Mouse (Mus musculus): ENCODE data around the gene Pgbd5. TPM values are rescaled to one million over a fixed set of nuclear protein-coding genes. Genes with fewer than 3 reads are reported as not detected.

Gene Pgbd5
- polyA plus RNA-seq, 1 experiment: 0.13 TPM

DNA sequence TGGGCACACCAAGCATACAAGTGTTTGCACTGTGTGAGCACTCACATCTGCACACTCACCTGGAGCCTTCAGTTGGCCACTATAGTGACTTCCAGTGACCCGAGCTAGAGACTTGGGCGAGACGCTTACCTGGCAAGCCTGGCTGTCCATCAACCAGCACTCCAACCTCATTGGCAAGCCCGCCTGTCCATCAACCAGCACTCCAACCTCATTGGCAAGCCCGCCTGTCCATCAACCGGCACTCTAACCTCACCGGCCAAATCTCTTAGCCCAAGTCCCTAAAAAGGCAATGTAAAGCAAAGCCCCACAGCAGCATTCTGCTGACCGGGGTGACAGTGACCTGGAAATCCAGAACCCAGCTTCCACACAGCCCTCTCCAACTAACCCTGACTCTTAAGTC, 24.5 kb downstream of the Pgbd5 start:
- Histone ChIP-seq H3K27me3 (replicated peaks) (peaks cover 54% of the 10 kb centered on the region), H3K4me1 (no peaks in the 10 kb centered on the region), H3K36me3 (replicated peaks; ENCODE audit: low read length) (no peaks in the 10 kb centered on the region), H3K4me3 (replicated peaks) (no peak overlapping the region), H3K9me3 (no peaks in the 10 kb centered on the region)
- TF ChIP-seq GATA1 (IDR thresholded peaks at IDR 0.05; ENCODE audit: borderline replicate concordance, low read length): no peak
- TF ChIP-seq FLI1 (IDR thresholded peaks at IDR 0.05; ENCODE audit: low read length): no peak

DNA sequence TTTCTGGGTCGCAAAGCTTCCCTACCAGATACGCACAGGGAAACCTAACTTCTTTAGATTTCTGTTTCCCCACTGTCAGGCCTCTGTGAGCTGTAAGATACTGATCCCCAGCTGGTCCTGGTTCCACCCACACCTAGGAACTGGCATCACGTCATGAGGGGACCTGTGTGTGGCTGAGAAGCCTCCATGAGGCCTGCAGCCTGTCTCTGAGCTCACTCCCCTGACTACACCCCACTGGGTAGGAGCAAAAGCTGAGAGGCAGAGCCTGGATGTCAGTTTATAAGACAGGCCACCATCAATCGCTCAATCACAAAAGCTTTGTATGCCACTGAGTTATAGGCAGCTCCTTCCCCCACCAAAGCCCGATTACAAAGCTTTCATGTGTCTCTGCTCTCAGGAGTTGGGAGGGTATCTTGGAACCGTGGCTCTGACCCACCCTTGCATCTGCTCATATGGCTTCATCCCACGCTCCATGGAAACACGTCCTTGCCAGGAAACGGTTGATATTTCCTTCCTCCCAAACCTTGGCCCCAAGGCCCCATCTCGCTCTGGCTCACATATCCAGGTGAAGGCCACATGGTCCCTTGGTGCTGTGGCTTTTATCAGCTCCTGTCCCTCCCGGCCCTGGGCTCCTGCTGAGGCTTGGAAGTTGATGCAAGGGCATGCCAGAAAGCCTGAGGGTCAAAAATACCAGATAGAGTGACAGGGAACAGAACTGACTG, 26.1 kb downstream of the Pgbd5 start:
- Histone ChIP-seq H3K9me3 (no peaks in the 10 kb centered on the region), H3K27me3 (replicated peaks) (peaks cover 50% of the 10 kb centered on the region), H3K36me3 (replicated peaks; ENCODE audit: low read length) (no peaks in the 10 kb centered on the region), H3K4me3 (replicated peaks) (no peak overlapping the region), H3K4me1 (no peaks in the 10 kb centered on the region)
- TF ChIP-seq GATA1 (IDR thresholded peaks at IDR 0.05; ENCODE audit: borderline replicate concordance, low read length): no peak
- no peak for TF ChIP-seq FLI1 (IDR thresholded peaks at IDR 0.05; ENCODE audit: low read length)

GRCm38 (mm10) chr8:124412496-124413243, 26.8 kb downstream of the Pgbd5 start:
- no peak for TF ChIP-seq GATA1 (IDR thresholded peaks at IDR 0.05; ENCODE audit: borderline replicate concordance, low read length)
- TF ChIP-seq FLI1 (IDR thresholded peaks at IDR 0.05; ENCODE audit: low read length): no peak
- no peaks in the 10 kb centered on the region for H3K9me3 ChIP-seq
- H3K4me3 ChIP-seq (replicated peaks): no peak overlapping the region
- no peaks in the 10 kb centered on the region for H3K4me1 ChIP-seq
- H3K36me3 ChIP-seq (replicated peaks; ENCODE audit: low read length): no peaks in the 10 kb centered on the region
- peaks cover 50% of the 10 kb centered on the region for H3K27me3 ChIP-seq (replicated peaks)

DNA sequence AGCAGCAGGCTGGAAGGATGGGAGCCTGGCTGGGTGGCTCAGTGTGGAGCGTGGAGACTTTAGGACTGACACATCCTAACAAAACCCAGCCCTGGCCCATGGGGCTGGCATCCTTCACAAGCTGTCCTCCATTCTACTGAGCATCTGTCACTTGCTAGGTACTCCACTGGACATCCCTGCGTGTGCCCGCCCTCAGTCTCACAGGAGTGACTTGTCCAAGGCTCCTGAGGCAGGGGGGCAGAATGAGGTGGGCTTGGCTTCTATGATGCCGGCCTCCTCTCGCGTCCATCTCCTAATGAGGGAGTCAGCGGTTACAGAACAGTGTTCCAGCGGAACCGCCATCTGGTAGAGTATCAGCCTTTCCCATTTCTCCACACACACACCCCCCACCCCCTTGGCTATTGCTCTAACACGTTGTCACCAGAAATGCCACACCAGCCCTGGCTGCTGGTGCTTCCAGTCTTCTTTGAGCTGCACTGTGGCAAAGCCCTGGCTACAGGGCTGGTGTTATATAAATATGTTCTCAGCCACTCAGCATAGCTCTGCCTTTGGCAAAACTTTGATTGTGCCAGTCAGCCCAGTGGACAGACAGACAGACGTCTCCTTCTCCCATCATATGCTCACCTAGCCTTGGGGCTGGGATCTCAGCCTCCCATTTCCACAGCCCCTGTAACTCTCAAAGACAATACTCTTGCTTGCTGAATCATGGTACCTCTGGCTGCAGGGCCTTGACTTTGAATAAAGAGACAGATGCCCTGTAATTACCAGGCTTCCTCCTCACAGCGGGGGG, 34.8 kb downstream of the Pgbd5 start:
- TF ChIP-seq GATA1 (IDR thresholded peaks at IDR 0.05; ENCODE audit: borderline replicate concordance, low read length) (no peak), FLI1 (IDR thresholded peaks at IDR 0.05; ENCODE audit: low read length) (no peak)
- H3K9me3 ChIP-seq: no peaks in the 10 kb centered on the region
- no peak overlapping the region for H3K4me3 ChIP-seq (replicated peaks)
- H3K27me3 ChIP-seq (replicated peaks): peaks cover 57% of the 10 kb centered on the region
- no peaks in the 10 kb centered on the region for H3K4me1 ChIP-seq
- H3K36me3 ChIP-seq (replicated peaks; ENCODE audit: low read length): no peaks in the 10 kb centered on the region

DNA sequence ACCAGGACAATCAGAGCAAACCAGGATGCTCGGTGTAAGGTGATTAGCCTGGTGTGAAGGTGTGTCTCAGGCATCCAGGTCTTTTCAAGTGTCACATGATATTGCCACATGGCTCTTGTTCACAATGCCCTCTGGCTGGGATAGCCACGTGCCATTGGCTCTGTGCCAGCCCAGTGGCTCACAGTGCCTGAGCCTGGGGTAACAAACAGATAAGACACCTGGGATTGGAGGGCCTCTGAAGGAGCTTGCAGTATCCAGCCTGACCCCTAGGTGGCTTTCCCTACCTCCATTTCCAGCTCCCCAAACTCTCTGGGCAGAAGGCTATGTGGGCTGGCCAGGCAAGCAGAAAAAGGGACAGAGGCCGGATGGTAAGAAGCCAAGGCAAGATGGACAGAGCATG, 35.6 kb downstream of the Pgbd5 start:
- H3K4me1 ChIP-seq: peaks cover 4% of the 10 kb centered on the region; the same call in 1 of the 2 replicates
- TF ChIP-seq FLI1 (IDR thresholded peaks at IDR 0.05; ENCODE audit: low read length): no peak
- TF ChIP-seq GATA1 (IDR thresholded peaks at IDR 0.05; ENCODE audit: borderline replicate concordance, low read length): no peak
- no peaks in the 10 kb centered on the region for H3K36me3 ChIP-seq (replicated peaks; ENCODE audit: low read length)
- H3K4me3 ChIP-seq (replicated peaks): no peak overlapping the region
- H3K9me3 ChIP-seq: no peaks in the 10 kb centered on the region
- peaks cover 63% of the 10 kb centered on the region for H3K27me3 ChIP-seq (replicated peaks)

DNA sequence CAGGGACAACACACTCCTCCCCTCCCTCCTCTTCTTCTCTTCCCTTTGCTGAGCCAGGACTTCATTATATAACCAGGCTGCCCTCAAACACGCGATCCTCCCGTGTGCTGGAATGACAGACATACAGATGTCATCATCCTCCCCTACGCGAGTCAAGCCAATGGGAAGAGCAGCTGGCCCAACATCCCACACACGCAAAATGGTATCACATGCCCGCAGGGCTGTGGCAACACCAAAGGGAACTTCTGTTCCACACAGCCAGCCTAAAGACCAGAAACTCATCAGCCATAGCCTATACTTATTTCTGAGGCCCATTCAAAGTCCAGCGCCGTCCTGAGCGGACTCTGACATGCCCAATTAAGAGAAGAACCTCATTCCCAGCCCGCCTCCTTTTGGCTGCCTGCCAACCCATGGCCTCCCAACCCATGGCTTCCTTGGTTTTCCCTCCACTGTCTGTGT, 40.0 kb downstream of the Pgbd5 start:
- H3K27me3 ChIP-seq (replicated peaks): peaks cover 68% of the 10 kb centered on the region
- H3K36me3 ChIP-seq (replicated peaks; ENCODE audit: low read length): no peaks in the 10 kb centered on the region
- H3K4me3 ChIP-seq (replicated peaks): no peak overlapping the region
- peaks cover 4% of the 10 kb centered on the region; the same call in 1 of the 2 replicates for H3K4me1 ChIP-seq
- H3K9me3 ChIP-seq: no peaks in the 10 kb centered on the region
- no peak for TF ChIP-seq GATA1 (IDR thresholded peaks at IDR 0.05; ENCODE audit: borderline replicate concordance, low read length)
- TF ChIP-seq FLI1 (IDR thresholded peaks at IDR 0.05; ENCODE audit: low read length): no peak

GRCm38 (mm10) chr8:124398843-124399402, 40.5 kb downstream of the Pgbd5 start:
- peaks cover 64% of the 10 kb centered on the region for H3K27me3 ChIP-seq (replicated peaks)
- no peak overlapping the region for H3K4me3 ChIP-seq (replicated peaks)
- no peaks in the 10 kb centered on the region for H3K36me3 ChIP-seq (replicated peaks; ENCODE audit: low read length)
- H3K4me1 ChIP-seq: peaks cover 4% of the 10 kb centered on the region; the same call in 1 of the 2 replicates
- no peaks in the 10 kb centered on the region; the same call in 1 of the 2 replicates for H3K9me3 ChIP-seq
- no peak for TF ChIP-seq FLI1 (IDR thresholded peaks at IDR 0.05; ENCODE audit: low read length)
- TF ChIP-seq GATA1 (IDR thresholded peaks at IDR 0.05; ENCODE audit: borderline replicate concordance, low read length): no peak

DNA sequence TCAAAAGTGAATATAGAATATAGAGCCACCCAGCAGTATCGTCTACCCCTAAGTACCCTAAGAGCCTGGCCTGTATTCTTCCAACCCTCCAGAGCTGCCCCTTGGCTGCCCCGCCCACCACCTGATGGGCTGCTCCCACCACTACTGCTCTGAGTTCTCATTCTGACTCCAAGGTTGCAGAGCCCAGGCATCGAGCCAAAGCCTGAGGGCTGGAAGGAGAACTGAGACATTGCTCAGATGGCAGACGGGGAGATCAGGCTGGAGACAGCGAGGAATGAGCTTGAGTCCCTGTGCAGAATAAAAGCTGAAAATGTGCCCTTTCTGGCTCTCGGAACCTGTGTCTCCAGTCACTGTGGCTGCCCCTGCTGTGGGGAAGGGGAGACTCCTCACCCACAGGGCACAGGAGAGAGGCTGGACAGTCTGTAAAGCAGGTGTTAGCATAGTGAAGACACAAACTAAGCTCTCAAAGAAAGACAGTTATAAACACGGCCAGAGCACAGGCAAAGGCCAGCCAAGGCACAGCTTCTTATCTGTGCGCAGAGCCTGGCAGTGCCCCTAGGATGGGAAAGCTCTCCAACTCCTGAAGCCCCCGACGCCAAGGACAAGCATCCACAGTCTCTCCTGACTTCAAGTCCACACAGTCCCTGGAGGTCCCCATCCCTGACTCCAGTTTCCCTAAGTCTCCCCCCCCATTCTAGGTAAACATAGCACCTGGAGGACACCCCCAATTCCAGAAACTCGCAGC, 42.0 kb downstream of the Pgbd5 start:
- peaks cover 4% of the 10 kb centered on the region; the same call in 1 of the 2 replicates for H3K4me1 ChIP-seq
- peaks cover 61% of the 10 kb centered on the region for H3K27me3 ChIP-seq (replicated peaks)
- no peak overlapping the region for H3K4me3 ChIP-seq (replicated peaks)
- H3K9me3 ChIP-seq: no peaks in the 10 kb centered on the region; the same call in 1 of the 2 replicates
- TF ChIP-seq FLI1 (IDR thresholded peaks at IDR 0.05; ENCODE audit: low read length) (no peak), GATA1 (IDR thresholded peaks at IDR 0.05; ENCODE audit: borderline replicate concordance, low read length) (no peak)
- H3K36me3 ChIP-seq (replicated peaks; ENCODE audit: low read length): no peaks in the 10 kb centered on the region

GRCm38 (mm10) chr8:124396531-124396930, 42.9 kb downstream of the Pgbd5 start:
- TF ChIP-seq FLI1 (IDR thresholded peaks at IDR 0.05; ENCODE audit: low read length) (no peak), GATA1 (IDR thresholded peaks at IDR 0.05; ENCODE audit: borderline replicate concordance, low read length) (no peak)

More at GRCm38 (mm10) chr8:124396531-124396930, 42.9 kb downstream of the Pgbd5 start:
- Histone ChIP-seq H3K9me3 (no peaks in the 10 kb centered on the region; the same call in 1 of the 2 replicates), H3K27me3 (replicated peaks) (peaks cover 65% of the 10 kb centered on the region), H3K4me1 (peaks cover 4% of the 10 kb centered on the region; the same call in 1 of the 2 replicates), H3K36me3 (replicated peaks; ENCODE audit: low read length) (no peaks in the 10 kb centered on the region), H3K4me3 (replicated peaks) (no peak overlapping the region)
